Mouse (Mus musculus): ENCODE data around the gene Fam129a. TPM values are rescaled to one million over a fixed set of nuclear protein-coding genes. Genes with fewer than 3 reads are reported as not detected.

The Fam129a gene
- polyA plus RNA-seq, 1 experiment from 2014 or later = 5.7 TPM

DNA sequence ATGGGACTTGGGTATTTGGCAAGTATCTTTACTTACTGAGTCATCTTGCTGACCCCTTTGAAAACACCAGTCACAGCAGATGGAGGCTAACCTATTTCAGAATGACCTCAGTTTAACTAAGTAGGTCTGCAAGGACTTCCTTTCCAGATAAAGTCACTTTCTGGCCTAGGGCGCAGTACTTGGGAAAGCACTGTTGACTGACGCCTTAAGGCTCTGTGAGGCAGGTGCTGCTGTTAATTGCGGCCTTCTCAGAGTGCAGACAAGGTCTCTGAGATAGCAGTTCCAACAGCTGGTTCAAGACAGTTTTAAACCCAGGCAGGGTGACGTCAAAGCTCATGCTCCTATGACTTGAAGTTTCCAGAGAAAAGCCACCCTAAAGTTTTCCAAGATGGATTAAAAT lies 89.3 kb downstream of the Fam129a start:
- 79% methylated on average over 4 of the region's 4 CpGs for WGBS
- no peaks in the 10 kb centered on the region for H3K9me3 ChIP-seq

GRCm38 (mm10) chr1:151660883-151661282 lies 89.9 kb downstream of the Fam129a start:
- no peaks in the 10 kb centered on the region for H3K36me3 ChIP-seq
- no peak overlapping the region for H3K9ac ChIP-seq
- H3K4me1 ChIP-seq = no peaks in the 10 kb centered on the region
- H3K27ac ChIP-seq = no peak overlapping the region
- no peak for ATAC-seq (ENCODE audit: insufficient number of reproducible peaks, insufficient read depth, low FRiP score, low TSS enrichment)
- 88% methylated on average over 6 of the region's 6 CpGs for WGBS
- H3K4me3 ChIP-seq = no peak overlapping the region
- no peaks in the 10 kb centered on the region for H3K9me3 ChIP-seq
- no peaks in the 10 kb centered on the region for H3K27me3 ChIP-seq
- H3K4me2 ChIP-seq (replicated peaks) = no peak overlapping the region

More for the DNA sequence above, 89.3 kb downstream of the Fam129a start:
- Histone ChIP-seq H3K4me3 (no peak overlapping the region), H3K27ac (no peak overlapping the region), H3K27me3 (no peaks in the 10 kb centered on the region), H3K9ac (no peak overlapping the region), H3K4me1 (no peaks in the 10 kb centered on the region), H3K4me2 (replicated peaks) (no peak overlapping the region), H3K36me3 (no peaks in the 10 kb centered on the region)
- no peak for ATAC-seq (ENCODE audit: insufficient number of reproducible peaks, insufficient read depth, low FRiP score, low TSS enrichment)

GRCm38 (mm10) chr1:151661684-151662439 lies 90.9 kb downstream of the Fam129a start:
- no peaks in the 10 kb centered on the region for H3K9me3 ChIP-seq
- no peak for ATAC-seq (ENCODE audit: insufficient number of reproducible peaks, insufficient read depth, low FRiP score, low TSS enrichment)
- H3K9ac ChIP-seq = no peak overlapping the region
- 83% methylated on average over 7 of the region's 7 CpGs for WGBS
- H3K4me1 ChIP-seq = no peaks in the 10 kb centered on the region
- no peak overlapping the region for H3K27ac ChIP-seq
- no peaks in the 10 kb centered on the region for H3K27me3 ChIP-seq
- H3K4me3 ChIP-seq = no peak overlapping the region
- H3K36me3 ChIP-seq = no peaks in the 10 kb centered on the region
- no peak overlapping the region for H3K4me2 ChIP-seq (replicated peaks)

GRCm38 (mm10) chr1:151662958-151663357 lies 92.0 kb downstream of the Fam129a start:
- Histone ChIP-seq H3K36me3 (no peaks in the 10 kb centered on the region), H3K27me3 (no peaks in the 10 kb centered on the region), H3K4me2 (replicated peaks) (no peak overlapping the region), H3K9me3 (no peaks in the 10 kb centered on the region), H3K27ac (no peak overlapping the region), H3K4me1 (no peaks in the 10 kb centered on the region), H3K9ac (no peak overlapping the region), H3K4me3 (no peak overlapping the region)
- 84% methylated on average over 6 of the region's 6 CpGs for WGBS
- no peak for ATAC-seq (ENCODE audit: insufficient number of reproducible peaks, insufficient read depth, low FRiP score, low TSS enrichment)

DNA sequence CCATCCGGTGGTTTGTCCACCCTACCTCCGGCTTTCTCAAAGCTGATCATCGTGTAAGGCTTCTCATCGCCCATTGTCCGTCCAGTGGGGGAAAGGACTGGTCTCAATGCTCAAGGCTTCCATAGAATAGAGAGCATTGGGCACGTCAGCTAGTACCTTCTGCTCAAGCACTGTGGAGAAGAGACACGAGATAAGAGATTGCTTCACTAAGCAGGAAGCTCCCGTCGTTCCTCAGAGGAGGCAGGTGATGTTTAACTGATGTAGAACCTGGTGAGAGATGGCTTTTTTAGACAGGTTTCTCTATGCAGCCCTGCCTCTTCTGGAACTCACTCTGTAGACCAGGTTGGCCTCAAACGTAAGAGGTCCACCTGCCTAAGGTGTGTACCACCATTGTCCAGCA lies 93.4 kb downstream of the Fam129a start:
- H3K9me3 ChIP-seq = no peaks in the 10 kb centered on the region

DNA sequence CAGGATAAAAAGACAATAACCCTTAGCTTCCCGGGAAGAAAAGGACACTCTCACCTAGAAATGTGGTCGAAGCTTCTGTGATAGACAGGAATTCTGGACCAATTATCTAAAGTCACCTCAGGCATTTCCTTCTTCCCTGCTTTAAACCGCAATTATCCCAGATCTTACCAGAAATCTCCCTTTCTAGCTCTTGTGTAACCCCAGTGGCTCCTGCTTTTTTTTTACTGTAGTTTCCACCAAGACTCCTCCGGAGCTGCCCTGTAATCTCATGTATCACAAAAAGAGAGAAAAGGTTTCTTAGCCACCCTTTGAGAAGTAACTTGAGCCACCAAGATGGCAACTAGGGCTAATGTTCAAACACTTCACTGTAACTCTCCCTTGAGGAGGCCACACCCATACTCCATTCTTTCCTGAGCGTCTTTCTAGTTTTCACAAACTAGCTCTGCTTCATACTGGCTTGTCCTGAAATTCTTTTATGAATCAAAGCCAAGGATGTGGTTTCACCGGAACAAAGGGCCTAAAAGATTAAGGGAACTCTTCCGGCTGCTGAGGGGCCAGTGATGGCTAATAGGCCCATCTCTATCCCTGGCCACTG lies 93.9 kb downstream of the Fam129a start:
- WGBS = 54% methylated on average over 7 of the region's 7 CpGs
- no peak for ATAC-seq (ENCODE audit: insufficient number of reproducible peaks, insufficient read depth, low FRiP score, low TSS enrichment)
- H3K9me3 ChIP-seq = no peaks in the 10 kb centered on the region

More for the DNA sequence above, 93.4 kb downstream of the Fam129a start:
- no peak for ATAC-seq (ENCODE audit: insufficient number of reproducible peaks, insufficient read depth, low FRiP score, low TSS enrichment)
- H3K9ac ChIP-seq = no peak overlapping the region
- H3K27ac ChIP-seq = no peak overlapping the region
- H3K27me3 ChIP-seq = no peaks in the 10 kb centered on the region
- H3K4me2 ChIP-seq (replicated peaks) = no peak overlapping the region
- H3K4me3 ChIP-seq = no peak overlapping the region
- 93% methylated on average over 10 of the region's 10 CpGs for WGBS
- H3K4me1 ChIP-seq = no peaks in the 10 kb centered on the region
- no peaks in the 10 kb centered on the region for H3K36me3 ChIP-seq

DNA sequence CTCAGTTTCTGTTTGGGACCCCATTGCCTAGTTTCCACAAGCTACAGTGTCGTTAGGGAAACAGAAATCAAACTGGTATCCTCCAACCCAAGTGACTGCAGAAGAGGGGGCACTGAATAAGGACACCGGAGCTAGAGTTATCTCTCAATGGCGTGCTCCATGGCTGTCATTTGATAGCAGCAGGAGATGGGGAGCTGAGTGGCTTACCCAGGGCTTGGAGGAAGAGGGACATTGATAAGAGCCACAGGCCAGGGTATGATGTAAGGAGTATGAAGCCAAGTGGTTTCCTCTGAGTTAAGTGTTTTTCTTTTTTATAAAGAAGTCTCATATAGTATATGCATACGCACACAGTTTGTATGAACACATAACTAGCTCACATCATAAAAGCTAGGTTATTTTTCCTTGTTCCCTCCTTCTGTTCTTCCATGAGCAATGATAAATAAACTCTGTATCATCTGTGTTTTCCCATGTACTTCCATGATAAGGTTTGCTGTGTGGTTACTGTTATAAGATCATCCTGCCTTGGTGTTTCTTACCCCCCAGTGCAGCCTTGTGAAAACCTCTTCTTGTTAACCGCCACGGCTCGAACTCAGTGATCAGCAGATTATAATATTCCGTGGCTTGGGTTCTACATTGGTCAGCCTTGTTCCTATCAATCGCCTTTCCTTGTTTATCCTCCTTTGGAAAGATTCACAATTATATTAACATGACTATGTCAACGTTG lies 96.5 kb downstream of the Fam129a start:
- ATAC-seq (ENCODE audit: insufficient number of reproducible peaks, insufficient read depth, low FRiP score, low TSS enrichment) = no peak
- Histone ChIP-seq H3K4me2 (replicated peaks) (no peak overlapping the region), H3K4me1 (no peaks in the 10 kb centered on the region), H3K4me3 (no peak overlapping the region), H3K27me3 (no peaks in the 10 kb centered on the region), H3K36me3 (no peaks in the 10 kb centered on the region), H3K27ac (no peak overlapping the region), H3K9me3 (no peaks in the 10 kb centered on the region), H3K9ac (no peak overlapping the region)
- 88% methylated on average over 10 of the region's 10 CpGs for whole genome bisulfite sequencing

More for the DNA sequence above, 93.9 kb downstream of the Fam129a start:
- H3K4me1 ChIP-seq = no peaks in the 10 kb centered on the region
- no peaks in the 10 kb centered on the region for H3K27me3 ChIP-seq
- H3K9ac ChIP-seq = no peak overlapping the region
- no peak overlapping the region for H3K27ac ChIP-seq
- no peak overlapping the region for H3K4me3 ChIP-seq
- no peaks in the 10 kb centered on the region for H3K36me3 ChIP-seq
- no peak overlapping the region for H3K4me2 ChIP-seq (replicated peaks)

- no peaks in the 10 kb centered on the region for H3K9me3 ChIP-seq
- WGBS = 86% methylated on average over 9 of the region's 9 CpGs
- no peak overlapping the region for H3K4me3 ChIP-seq
- no peak overlapping the region for H3K9ac ChIP-seq
- H3K27ac ChIP-seq = no peak overlapping the region
- no peaks in the 10 kb centered on the region for H3K36me3 ChIP-seq
- no peaks in the 10 kb centered on the region for H3K27me3 ChIP-seq
- ATAC-seq (ENCODE audit: insufficient number of reproducible peaks, insufficient read depth, low FRiP score, low TSS enrichment) = no peak
- no peaks in the 10 kb centered on the region for H3K4me1 ChIP-seq
- H3K4me2 ChIP-seq (replicated peaks) = no peak overlapping the region
Observed at GRCm38 (mm10) chr1:151670006-151670591, 99.1 kb downstream of the Fam129a start.

DNA sequence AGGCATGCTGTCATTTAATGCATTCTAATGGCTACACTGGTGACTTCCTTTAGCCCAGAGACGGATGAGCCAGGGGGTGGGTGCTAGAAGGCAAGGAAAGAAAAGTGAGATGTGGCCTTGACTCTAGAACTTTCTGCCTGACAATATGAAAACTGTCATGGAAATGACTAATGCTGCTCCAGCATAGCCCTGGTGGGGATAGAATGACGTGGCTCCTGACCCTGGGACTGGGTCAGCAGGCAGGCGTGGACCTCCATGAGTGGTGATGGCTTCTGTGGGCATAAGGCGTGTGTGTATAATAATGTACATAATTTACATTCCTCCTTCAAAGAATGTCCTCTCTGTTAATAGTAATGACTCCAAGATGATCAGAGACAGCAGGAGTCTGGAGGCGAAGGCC lies 104.7 kb downstream of the Fam129a start:
- Histone ChIP-seq H3K27me3 (no peaks in the 10 kb centered on the region), H3K9me3 (no peaks in the 10 kb centered on the region), H3K4me1 (0 out of 2 replicates have a peak, but pooled peaks cover 3% of the 10 kb centered on the region), H3K4me2 (replicated peaks) (no peak overlapping the region), H3K36me3 (no peaks in the 10 kb centered on the region), H3K27ac (no peak overlapping the region), H3K9ac (no peak overlapping the region), H3K4me3 (no peak overlapping the region)
- 42% methylated on average over 5 of the region's 5 CpGs for WGBS
- ATAC-seq (ENCODE audit: insufficient number of reproducible peaks, insufficient read depth, low FRiP score, low TSS enrichment) = no peak

DNA sequence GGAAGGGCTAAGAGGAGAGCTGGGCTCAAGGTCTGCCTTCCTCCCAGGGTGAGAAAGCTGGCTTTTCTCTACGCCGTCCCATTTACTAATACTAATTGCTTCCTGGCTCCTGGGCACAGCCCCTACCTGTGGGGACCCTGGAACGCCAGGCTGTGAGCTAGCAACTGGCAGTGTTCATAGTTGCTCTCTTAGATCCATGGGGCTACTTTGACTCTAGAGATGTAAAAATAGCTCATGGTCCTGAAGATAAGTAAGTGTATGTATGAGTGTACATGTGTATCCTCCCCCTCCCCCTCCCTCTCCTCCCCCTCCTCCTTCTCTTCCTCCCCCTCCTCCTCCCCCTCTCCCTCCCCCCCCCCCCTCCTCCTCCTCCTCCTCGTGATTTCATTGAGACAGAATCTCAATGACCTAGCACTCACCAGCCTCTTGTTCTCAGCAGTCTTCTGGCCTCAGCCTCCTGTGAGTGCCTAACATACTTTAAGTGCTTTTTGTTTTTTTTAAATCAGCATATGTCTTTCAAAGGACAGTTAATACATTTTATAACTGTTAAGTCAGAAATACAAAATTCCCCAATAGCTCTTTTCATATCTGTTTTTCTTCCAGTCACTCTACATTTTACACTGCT lies 106.3 kb downstream of the Fam129a start:
- no peak for ATAC-seq (ENCODE audit: insufficient number of reproducible peaks, insufficient read depth, low FRiP score, low TSS enrichment)
- Histone ChIP-seq H3K27ac (no peak overlapping the region), H3K27me3 (no peaks in the 10 kb centered on the region), H3K4me1 (0 out of 2 replicates have a peak, but pooled peaks cover 3% of the 10 kb centered on the region), H3K9me3 (no peaks in the 10 kb centered on the region), H3K9ac (no peak overlapping the region), H3K4me2 (replicated peaks) (no peak overlapping the region), H3K36me3 (no peaks in the 10 kb centered on the region), H3K4me3 (no peak overlapping the region)
- 22% methylated on average over 3 of the region's 4 CpGs for WGBS

DNA sequence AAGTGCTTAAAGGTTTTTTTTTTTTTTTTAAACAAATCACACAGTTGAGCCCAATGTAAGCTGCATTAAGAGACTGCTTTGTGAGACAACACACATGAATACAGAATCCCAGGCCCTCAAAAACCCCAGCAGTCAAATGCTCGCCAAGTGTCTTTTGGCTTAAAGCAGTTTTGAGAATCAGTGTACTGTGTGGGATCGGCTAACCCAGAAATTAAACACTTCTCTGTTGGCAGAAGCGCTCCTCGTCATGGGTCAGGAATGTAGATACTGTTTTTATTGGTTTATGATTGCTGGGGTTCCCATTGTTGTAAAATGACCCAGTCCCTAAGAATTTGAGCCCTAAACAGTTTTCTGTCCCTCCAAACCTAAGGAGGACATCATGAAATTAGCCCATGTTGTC lies 107.0 kb downstream of the Fam129a start:
- Histone ChIP-seq H3K27ac (no peak overlapping the region), H3K4me1 (0 out of 2 replicates have a peak, but pooled peaks cover 3% of the 10 kb centered on the region), H3K9me3 (no peaks in the 10 kb centered on the region), H3K36me3 (no peaks in the 10 kb centered on the region), H3K27me3 (no peaks in the 10 kb centered on the region), H3K4me2 (replicated peaks) (no peak overlapping the region), H3K4me3 (no peak overlapping the region), H3K9ac (no peak overlapping the region)
- WGBS = 74% methylated on average over 4 of the region's 4 CpGs
- no peak for ATAC-seq (ENCODE audit: insufficient number of reproducible peaks, insufficient read depth, low FRiP score, low TSS enrichment)

All from embryonic facial prominence, embryonic 12.5 days (tissue).